Mouse (Mus musculus) adrenal gland, postnatal 25 days (tissue): Measurements from ENCODE around the gene Cmtm8. TPM values are rescaled to one million over a fixed set of nuclear protein-coding genes. Genes with fewer than 3 reads are reported as not detected.

Experiments used
- DNase-seq: peaks from one replicate; pipeline ENCODE4 v3.0.0; 2021; ENCODE audit warnings: mixed read lengths
- total RNA-seq: library from RNA; stranded (reverse); gene quantifications from 2 replicates; pipeline ENCODE4 v1.2.3, GENCODE M21; 2021

Gene Cmtm8
- total RNA-seq, 1 experiment from 2014 or later, result 6.1 TPM

- no peak for DNase-seq
Observed at GRCm38 (mm10) chr9:114787134-114787533, 56.8 kb downstream of the Cmtm8 start.

- DNase-seq, result no peak
Observed at GRCm38 (mm10) chr9:114785432-114786125, 58.4 kb downstream of the Cmtm8 start.

DNA sequence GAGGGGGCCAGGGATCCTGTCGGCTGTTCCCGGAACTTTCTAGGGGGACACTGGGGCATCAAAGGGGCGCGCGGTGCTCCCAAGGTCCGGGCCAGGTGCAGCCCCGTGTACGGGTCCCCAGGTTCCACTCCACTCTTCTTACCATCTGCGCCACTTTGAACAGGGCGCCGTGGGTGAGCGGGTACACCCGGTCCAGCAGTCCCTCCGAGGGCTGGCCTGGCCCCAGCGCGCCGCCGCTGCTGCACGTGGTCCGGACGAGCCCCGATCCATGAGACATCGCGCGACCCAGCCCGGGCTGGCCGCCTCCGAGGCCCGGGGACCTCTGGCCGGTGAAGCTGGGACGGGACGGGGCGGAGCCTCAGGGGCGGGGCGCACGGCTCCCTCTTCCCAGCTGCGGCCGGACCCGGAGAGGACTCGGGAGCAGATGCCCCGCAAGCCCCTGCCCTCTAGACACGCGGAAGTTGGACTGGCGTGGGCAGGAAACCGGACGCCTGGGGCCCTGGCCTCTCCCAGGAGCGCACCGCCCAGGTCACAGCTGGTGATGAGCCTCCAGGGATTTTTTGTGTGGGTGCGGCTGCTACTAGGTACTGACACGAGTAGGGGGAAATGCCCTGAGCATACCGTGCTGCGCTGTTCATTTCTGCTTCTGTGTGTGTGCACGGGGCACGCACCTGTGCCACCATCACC lies 62.3 kb downstream of the Cmtm8 start, which contains the start of gene Cmtm7:
TSS of gene Cmtm7 (minus strand) at position 331 of the 687 bp plus-strand sequence.
- DNase-seq, result peak; percentile 89

DNA sequence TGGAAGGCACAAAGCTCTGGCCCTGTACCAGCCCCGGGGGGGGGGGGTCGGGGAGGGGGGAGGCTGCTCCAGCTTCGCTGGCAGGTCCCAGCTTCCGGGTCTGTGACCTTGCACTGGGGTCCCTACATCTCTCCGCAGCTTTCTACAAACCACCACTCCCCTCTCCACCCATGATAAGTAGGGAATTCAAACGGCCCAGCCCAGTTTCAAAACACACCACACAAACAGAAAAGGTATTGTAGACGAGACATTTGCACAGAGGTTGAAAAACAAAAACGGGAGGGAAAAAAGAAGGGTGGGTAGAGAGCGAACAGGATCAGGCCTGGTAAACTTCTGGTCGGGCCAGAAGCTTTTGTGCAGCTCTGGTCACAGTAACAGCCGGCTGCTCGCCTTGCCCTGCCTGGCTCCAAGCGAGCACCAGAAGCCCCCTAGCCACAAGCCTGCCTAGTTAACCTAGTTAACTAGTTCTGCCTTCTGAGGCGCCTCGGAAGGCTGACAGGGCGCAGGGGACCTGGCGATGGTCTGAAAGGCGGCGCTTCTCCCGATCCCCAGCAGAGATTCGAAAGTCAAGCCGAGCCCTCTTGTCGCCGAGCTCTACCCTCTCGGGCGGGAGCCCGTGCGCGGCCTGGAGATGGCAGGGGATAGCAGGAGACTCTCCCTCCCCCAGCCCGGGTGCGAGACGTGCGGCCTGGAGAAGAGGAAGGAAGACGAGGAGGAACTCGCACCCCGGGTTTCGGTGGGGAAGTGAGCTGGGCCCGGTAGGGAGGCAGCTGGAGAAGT lies 63.0 kb downstream of the Cmtm8 start:
- peak; percentile 57 for DNase-seq

- peak; percentile 30 for DNase-seq
Observed at GRCm38 (mm10) chr9:114779984-114780745, 63.8 kb downstream of the Cmtm8 start.

DNA sequence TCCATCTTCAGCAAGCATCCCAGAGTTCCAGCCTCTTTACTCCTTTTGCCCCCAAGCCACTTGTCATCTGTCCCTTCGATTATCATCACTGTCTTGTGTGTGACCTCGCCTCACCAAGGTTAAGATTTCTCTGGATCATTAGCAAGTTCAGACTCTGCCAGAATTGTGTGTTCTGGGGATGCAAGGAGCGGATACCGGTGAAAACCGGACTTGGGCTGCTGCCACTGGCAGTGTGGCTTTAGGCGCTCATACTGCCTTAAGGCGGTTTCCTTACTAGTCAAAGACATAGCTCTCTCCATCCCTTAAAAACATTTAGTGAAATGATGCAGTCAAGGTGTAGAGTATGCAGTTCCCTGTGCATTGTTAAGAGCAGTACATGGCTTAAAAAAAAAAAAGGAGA lies 65.1 kb downstream of the Cmtm8 start:
- DNase-seq, result no peak

GRCm38 (mm10) chr9:114778047-114778390 lies 65.9 kb downstream of the Cmtm8 start:
- no peak for DNase-seq

DNA sequence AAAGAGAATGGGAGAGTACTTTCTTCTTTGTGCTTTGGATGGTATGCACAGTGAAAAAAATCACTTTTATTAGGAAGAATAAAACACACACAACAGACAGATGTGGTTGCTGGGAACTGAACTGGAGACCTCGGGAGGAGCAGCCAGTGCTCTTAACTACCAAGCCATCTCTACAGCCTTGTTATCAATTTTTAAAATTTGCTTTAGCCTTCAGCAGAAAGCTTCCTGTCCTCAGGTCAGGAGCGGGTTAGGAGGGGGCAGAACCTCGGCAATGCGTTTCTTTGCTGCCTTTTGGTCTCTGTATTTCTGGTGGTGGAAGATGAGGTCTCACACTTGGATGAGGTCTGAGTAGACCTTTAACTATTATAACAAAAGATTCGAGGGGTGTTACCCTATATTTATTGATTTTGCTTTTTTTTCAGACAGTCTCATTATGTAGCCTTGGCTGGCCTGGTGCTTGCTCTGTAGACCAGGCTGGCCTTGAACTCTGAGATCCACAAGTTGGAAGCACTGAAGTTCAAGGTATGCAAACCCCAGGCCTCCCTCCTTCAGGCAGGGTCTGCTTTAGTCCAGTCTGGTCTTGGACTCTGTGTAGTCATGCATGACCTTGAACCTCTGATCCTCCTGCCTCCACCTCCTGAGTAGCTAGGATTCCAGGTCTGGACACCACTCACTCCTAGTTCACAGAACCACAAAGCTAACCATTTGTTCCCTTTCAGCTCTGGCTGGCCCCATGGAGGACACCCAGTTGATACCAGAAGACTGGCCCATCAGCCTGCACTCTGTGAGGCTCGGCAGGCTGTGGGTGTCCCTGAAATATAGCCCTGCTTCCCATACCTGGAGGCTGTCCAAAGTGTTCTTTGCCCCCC lies 66.5 kb downstream of the Cmtm8 start:
- no peak for DNase-seq

DNA sequence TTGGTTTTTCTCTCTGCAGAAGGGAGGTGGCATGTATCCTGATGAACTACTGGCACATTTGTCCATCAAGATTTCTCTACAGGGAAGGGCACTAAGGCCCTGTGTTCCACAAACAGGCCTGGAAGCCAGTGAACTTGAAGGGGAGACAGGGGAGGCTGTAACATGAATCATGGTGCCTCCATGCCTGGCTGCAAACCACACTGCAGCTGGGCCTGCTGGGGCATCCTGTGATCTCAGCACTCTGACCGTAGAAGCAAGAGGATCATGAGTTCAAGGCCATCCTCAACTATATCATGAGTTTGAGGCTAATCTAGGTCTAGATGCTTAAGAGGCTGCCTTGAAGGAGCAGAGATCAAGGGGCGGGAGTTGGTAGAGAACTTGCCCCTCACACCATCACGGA lies 67.6 kb downstream of the Cmtm8 start:
- no peak for DNase-seq

GRCm38 (mm10) chr9:114775272-114775671 lies 68.7 kb downstream of the Cmtm8 start:
- DNase-seq, result peak; percentile 46

- no peak for DNase-seq
Observed at GRCm38 (mm10) chr9:114774629-114775028, 69.3 kb downstream of the Cmtm8 start.

DNA sequence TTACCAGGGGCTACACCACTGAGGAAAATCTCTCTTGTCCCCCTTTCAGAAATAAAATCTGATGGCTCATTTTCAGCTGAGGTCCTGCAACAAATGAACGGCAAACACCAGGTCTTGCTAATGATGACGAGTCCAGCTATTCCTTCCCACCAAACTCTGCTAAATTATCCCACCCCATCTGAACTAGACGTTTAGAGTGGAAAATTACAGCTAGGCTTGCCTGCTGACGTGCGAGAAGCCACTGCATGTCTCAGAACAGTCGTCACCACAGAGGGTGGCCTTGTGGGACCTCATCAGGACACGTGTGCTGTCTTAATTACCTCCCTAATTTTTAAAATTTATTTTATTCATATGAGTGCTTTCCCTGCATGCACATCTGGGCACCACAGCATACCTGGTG lies 72.4 kb downstream of the Cmtm8 start:
- no peak for DNase-seq

DNA sequence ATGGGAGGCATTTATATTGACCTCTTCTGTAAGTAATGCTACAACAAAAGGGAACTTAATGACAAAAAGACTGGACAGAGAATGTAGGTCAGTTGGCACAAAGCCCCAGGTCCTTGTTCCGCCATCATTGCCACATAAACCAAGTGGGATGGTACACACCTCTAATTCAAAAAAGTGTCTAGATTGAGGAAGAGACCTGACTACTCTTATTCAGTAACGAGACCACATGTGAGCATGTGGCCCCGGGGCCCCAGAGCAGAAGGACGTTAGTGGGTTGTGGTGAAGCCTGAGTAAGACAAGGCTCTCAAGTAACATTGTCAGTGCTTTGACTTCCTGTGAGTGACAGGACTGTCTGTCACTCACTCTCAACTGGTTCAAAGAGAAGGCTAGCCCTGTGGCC lies 73.7 kb downstream of the Cmtm8 start:
- DNase-seq, result no peak

GRCm38 (mm10) chr9:114768066-114768465 lies 75.9 kb downstream of the Cmtm8 start:
- DNase-seq, result no peak

GRCm38 (mm10) chr9:114767507-114767906 lies 76.4 kb downstream of the Cmtm8 start:
- DNase-seq, result no peak

DNA sequence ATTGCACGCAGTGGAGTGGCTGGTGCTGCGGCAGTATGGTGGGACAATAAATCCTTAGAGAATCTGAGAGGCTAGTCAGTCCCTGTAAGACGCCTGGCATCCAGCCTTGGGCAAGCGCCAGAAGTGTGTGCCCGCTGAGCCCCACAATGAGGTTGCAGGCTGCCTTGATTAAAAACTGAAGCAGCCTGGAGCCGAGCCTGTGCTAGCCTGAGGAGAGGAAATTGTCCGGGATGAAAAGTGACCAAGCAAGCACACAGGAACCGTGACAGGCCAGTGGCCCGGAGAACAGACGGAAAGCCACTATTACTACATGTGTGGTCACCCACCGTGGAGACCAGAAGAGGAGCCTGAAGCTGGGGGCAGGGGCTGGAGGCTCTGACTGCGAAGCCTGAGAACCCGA lies 76.9 kb downstream of the Cmtm8 start:
- DNase-seq, result peak; percentile 77

DNA sequence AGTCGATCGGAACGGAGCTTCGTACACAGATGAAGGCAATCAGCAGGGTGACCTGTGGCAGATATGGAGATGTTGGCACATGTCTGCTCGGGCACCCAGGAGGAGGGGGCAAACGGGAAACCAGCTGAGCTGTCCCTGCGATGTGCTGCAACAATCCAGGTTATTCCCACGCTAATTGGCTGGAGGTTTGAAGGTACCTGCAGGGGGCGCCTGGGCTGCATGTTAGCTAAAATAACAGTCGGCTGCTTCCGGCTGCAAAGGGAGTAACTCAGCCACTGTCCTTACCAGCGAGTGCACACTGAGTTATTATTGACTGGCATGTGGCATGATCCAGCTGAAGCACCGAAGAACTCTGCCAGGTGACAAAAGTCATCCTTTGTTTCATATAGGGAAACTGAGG lies 80.6 kb downstream of the Cmtm8 start:
- DNase-seq, result peak; percentile 36

GRCm38 (mm10) chr9:114761848-114762247 lies 82.1 kb downstream of the Cmtm8 start:
- DNase-seq, result no peak

DNA sequence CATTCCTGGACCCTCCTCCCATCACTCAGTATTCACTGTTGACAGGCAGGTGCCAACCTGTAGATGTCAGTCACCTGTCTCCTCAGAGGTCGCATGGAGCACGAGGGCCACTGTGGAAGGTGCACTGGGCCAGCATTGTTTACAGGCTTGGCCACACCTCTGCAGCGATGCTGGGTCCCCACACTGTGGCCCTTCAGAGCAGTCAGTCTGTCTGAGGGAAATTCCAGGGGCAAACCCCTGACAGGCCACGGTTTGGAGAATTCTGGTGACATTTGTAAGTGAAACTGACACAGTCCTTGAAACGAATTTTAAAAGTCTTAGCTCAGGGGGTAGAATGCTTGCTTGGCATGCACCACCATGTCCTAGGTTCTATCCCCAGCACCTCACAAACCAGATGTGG lies 83.6 kb downstream of the Cmtm8 start:
- DNase-seq, result no peak

- DNase-seq, result no peak
Observed at GRCm38 (mm10) chr9:114759886-114760285, 84.1 kb downstream of the Cmtm8 start.

DNA sequence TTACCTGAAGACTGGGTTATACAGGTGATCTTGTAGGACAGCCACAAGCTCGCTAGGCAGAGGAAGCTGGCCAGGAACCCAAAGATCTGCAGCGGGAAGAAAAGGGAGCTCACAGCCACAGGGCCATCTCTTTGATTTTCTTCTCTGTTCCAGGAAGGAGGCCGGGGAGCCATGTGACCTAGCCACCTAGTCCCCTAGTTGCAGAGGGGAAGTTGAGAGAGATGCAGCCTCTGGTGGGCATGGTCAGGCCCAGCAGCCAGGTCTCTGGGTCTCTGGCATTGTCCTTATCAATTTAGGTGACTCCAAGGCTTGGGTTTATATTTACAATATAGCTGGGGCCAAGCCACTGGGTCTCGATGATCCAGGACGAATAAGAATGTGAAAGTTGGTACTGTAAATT lies 85.2 kb downstream of the Cmtm8 start:
- no peak for DNase-seq
